Mouse (Mus musculus): Measurements from ENCODE around the gene Nop10.

Gene Nop10

GRCm38 (mm10) chr2:112261748-112262653 lies at the start of gene Nop10:
Gene Nop10 (plus strand): TSS chr2:112261926.
- peak; percentile 58 for DNase-seq (ENCODE audit: low read depth)

- no peak for DNase-seq (ENCODE audit: low read depth)
Observed at GRCm38 (mm10) chr2:112215977-112216376, 45.7 kb upstream of the Nop10 start.

DNA sequence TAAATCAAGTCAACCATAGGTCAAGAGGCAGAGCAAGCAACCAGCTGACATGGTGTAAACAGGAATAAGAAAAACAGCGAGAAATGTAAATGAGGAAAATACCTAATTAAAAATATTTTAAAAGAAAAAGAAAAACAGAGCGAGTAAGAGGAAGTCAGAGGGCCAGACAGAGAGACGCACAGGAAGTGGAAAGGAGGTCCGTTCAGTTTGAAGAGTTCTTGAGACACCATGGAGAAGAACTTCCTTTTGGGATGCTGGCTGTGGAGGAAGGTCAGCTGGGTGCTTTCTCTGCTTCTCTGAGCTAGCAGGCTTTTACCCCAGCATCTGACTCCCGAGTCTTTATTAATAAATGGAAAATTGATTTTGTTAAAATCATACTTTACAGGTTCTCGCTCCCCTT lies 44.1 kb upstream of the Nop10 start:
- no peak for DNase-seq (ENCODE audit: low read depth)

GRCm38 (mm10) chr2:112220880-112221279 lies 40.8 kb upstream of the Nop10 start:
- no peak for DNase-seq (ENCODE audit: low read depth)

DNA sequence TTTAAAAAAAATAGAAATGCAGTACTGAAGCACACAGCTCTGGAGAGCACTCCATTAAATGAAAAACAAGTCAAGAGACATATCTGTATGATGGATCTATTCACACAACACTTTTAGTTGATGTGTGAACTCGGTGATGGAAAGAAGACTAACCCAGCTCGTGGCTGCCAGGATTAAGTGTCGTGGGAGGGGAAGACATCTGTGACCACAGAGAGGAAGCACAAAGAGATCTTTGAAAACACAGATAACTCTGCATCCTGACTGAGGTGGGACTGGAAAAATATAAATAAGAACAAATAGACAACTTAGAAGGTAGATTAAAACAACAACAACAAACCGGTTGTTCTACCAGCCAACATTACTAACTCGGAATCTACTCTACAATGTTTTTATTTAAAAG lies 39.1 kb upstream of the Nop10 start:
- DNase-seq (ENCODE audit: low read depth): no peak

DNA sequence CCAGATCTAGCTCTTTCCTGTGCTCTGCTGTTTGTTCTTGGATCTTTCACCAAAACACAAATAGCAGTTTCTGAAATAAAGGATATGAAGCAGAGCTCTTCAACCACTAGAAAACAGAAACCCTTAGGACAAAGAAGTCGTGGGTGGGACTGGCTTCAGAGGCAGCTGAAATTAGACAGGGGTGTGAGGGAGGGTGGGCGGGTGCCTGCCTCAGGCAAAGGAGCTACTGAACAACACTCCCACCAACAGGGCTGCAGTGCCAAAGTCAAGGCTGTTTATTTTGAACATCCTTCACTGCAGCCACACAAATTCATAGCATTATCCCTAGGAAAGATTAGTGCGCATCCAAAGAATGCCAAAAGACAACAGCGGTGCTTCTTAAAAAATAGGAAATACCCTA lies 37.4 kb upstream of the Nop10 start:
- DNase-seq (ENCODE audit: low read depth): no peak

DNA sequence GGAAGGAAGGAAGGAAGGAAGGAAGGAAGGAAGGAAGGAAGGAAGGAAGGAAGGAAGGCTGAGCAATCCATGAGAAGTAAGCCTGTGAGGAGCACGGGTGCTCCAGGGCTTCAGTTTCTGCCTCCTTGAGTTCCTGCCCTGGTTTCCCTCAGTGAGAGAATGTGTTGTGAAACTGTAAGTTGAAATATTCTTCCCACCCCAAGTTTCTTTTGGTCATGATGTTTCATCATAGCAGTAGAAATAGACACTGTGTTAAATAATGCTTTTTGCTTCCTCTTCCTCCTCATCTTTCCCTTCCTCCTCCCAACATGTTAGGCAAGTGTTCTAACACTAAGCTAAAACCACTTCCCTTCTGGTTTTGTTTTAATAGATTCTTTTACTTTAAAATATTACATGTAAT lies 29.1 kb upstream of the Nop10 start:
- no peak for DNase-seq (ENCODE audit: low read depth)

DNA sequence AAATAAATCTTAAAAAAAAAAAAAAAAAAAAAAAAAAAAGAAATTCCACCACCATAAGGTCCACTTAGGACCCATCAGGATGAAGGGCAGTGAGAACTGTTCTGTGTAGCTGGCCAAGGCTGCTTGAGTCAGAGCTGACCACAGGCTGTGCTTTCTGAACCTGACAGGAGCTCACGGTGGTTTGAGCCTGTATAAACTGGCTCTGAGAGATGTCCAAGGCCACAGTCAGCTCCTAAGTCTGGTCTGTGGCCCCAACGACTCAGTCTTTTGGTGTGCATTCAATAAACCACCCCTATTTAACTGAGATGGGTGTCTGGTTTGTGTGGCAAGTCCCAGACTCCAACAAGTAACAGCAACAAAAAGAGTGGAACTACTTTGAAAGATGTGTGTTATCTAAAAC lies 25.1 kb upstream of the Nop10 start:
- peak; percentile 54 for DNase-seq (ENCODE audit: low read depth)

GRCm38 (mm10) chr2:112238006-112238405 lies 23.7 kb upstream of the Nop10 start:
- DNase-seq (ENCODE audit: low read depth): no peak

DNA sequence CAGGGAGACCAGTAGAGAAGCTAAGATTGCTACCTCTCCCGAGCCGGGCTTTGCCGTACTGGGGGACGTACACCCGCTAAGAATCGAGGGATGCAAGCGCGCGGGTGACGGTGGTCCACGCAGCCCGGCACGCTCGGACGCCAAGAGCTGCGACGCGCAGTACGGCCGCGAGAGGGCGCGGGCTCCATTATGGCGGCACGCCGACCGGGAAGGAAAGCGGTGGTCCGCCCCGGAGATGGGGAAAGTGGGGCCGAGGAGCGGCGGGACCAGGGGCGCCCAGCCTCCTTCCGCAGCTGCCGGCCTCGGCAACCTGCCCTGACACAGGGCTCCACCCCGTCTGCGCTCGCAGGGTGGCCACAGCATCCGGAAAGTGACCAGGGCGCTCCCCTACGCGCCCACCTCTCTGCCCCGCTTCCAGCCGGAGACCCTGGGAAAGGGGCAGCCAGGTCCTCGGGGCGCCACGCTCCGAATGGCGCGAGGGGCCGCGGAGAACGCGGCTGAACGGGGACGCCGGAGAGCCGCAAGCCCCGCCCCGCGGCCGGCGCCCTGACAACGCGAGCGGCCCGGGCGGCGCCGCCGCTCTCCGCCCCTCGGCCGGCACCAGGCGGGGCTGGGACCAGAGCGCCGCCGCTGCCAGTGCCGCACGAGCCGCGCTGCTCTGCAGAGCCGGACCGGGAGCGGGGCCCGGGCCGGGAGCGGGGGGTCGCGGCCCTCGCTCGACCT lies 22.4 kb upstream of the Nop10 start, which contains the start of gene Lpcat4:
TSS of gene Lpcat4 (plus strand) at position 257 of the 723 bp plus-strand sequence.
- no peak for DNase-seq (ENCODE audit: low read depth)

- DNase-seq (ENCODE audit: low read depth): no peak
Observed at GRCm38 (mm10) chr2:112239935-112240721, 21.6 kb upstream of the Nop10 start.

DNA sequence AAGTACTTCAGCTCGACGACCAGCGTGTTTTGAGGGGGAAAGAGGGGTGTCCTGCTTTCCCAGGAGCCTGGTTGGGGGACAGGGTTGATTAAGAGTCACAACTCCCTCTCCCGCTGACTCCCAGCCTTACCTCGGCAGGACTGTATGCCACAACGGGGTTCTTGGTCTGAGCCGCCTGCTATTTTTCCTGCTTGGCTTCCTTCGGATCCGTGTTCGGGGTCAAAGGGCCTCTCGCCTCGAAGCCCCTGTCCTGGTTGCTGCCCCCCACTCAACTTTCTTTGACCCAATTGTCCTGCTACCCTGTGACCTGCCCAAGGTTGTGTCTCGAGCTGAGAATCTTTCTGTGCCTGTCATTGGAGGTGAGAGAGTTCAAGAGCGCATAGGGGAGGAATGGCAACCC lies 19.9 kb upstream of the Nop10 start:
- DNase-seq (ENCODE audit: low read depth): no peak

GRCm38 (mm10) chr2:112245307-112245706 lies 16.4 kb upstream of the Nop10 start:
- no peak for DNase-seq (ENCODE audit: low read depth)

- DNase-seq (ENCODE audit: low read depth): no peak
Observed at GRCm38 (mm10) chr2:112246193-112246592, 15.5 kb upstream of the Nop10 start.

DNA sequence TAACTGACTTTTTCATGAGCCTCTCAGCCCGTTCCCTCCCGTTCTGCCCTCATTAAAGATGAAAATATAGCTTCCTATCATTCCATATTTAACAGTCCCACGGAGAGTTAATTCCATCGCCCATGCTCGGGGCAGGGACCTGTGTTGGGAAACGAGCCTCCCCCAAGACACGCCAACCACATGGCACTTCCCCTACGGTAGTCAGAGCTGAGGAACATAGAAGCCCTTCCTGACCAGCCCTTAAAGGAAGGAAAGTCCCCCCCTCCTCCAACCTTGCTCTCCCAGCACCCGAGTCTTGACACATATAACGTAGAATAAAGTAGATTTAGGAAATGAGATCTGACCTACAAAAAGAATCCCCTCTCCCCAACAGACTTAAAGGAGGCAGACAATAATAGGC lies 14.4 kb upstream of the Nop10 start:
- DNase-seq (ENCODE audit: low read depth): no peak

DNA sequence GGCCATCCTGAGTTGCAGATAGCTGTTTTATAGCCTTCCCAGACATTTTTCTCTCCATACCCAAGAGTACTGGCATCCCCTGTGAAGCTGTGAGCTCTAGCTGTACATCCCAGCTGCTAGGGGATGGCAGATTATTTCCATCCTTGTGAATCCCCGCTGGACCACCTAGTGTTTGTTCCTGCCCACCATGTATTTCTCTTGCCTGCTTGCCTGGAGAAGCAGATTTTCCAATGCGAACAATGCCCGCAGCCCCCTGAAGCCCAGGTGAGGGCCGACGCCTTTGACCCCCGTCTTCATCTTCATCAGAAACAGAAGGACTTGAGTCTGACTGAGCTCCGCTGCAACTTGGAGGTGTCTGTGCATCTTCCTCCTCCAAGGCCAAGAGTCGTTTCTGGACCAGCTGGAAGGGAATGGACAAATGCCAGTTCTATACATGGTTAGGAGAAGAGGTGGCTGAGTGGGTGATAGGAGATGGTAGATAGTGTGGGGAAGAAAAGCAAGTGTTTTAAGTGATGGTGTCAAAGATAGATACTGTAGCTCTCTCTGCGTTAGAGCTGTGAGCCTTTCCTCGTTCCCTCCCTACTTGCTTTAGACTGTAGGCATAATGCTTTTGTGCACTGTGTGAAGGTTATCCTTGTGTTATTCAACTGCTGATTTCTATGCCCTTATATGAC lies 11.8 kb upstream of the Nop10 start:
- DNase-seq (ENCODE audit: low read depth): no peak

DNA sequence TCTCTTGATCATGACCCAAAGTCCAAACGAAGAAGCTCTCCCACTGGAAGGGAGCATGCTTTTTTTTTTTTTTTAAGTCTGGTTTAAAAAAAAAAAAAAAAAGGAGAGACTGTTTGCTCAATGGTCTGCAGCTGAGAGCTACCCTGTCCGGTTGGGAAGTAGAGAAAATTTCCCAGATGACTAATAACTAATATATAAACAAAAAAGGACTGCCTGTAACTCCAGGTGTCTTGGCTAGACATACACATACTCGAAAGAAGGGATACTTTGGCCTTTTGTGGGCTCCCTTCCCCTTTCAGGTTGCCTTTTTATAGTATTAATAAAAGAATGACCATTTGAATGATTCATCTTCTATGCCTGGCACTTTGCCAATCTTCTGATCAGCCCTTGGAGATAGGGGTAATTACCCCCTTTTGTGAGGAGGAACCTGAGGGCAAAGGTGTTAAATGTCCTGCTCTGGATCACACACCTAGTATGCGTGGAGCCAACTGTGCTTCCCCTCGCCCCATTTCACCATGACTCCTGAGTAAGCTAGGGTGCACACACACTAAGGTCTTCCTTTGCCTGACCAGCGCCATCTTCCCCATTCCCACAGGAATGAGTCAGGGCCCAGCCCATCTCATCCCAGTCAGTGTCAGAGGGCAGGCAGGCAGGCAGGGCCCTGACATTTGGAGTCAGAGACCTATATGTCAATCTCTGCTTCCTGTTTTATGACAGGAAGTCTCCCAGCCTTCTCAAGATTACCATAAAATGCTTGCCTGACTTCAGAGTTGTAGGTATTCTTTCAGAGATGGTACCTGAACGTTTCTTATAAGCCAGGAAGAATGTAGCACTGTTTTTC lies 6.8 kb upstream of the Nop10 start:
- no peak for DNase-seq (ENCODE audit: low read depth)

DNA sequence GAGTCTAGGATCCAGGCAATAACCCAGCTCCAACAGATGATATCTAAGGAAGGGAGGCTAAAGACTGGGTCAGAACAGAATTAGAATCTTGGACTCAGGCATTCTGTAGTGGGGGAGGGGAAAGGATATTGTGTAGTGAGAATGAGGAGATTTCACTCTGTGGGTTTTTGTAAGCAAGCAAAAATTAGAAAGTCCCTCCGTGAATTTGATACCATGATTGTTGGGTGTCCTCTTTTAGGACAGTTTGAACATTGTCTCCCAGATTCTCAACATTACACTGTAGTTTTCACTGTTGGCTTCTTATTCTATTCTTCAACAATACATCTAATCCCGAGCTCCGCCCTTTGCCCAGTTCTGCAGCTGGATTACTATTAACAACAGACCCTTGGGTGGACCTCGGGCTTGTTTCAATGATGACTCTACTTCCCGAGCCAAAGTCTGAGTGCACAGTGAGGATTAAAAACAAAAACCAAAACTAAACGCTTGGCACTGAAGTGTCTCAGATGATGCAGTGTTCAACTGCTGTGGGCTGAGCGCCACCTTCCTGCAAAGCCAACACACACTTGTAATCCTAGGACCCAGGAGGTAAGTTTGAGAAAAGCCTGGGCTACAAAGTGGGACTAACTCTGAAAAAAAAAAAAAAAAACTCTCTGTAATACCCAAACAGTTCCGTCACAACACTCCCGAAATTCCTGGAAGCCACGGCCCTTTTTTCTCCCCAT lies 2.3 kb upstream of the Nop10 start, which contains the start of gene Nutm1:
TSS of gene Nutm1 (minus strand) at position 51 of the 722 bp plus-strand sequence.
- DNase-seq (ENCODE audit: low read depth): no peak

DNA sequence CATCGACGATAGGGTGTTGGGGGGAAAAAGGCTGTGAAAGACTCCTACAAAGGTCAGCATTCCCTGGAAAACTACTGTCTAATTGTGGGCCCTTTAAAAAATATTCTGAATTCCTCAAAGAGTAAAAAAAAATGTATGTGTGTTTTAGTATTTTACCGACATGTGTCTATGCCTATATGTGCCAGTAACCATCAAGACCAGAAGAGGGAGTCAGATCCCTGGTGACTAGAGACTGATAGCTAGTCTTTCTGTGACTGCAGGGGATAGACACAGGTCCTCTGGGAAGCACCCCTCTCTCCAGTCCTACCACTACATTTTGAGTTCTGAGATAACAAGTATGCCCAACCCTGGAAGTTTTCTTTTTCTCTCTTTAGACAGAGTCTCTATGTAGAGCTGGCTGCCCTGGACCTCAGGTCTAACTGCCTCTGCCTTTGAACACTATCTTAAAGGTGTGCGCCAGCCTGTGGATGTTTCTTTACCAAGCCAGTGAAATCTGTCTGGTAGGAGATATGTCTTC lies 1.1 kb downstream of the Nop10 start:
- DNase-seq (ENCODE audit: low read depth): no peak

DNA sequence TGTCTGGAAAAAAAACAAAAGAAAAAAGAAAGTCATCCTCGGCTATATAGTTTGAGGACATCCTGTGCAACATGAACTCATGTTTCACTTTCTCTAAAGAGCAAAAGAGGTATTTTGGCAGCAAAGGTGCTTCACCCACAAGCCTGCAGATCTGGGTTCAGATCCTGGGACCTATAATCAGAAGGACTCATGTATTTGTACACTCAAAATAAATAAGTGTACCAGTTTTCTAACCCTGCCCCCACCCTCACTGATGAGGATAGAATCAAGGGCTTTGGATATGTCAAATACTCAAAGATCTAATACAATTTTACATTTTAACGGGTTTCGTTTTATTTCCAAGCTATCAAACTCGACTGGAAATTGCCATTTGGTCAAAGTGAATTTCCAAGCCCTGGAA lies 2.6 kb downstream of the Nop10 start:
- DNase-seq (ENCODE audit: low read depth): no peak

Data from fibroblast of lung, adult 2 months (primary cell).